Mouse (Mus musculus) embryonic stem cell, embryonic (primary cell): ENCODE results near the gene Sgsm1.

Experiments used
- CTCF ChIA-PET, 4 experiments: fragments of 300-600 bp in 2 of 4; fragments of 350-600 bp in 2 of 4; sonication (Branson Sonifier 250); formaldehyde crosslinking; loops; one replicate each; lab custom pipeline; 2022; ENCODE audit warnings: inconsistent platforms in 2 of 4; lab: Charles Lee
- POLR2A ChIA-PET, 4 experiments: fragments of 300-600 bp in 2 of 4; fragments of 350-600 bp in 2 of 4; sonication (Branson Sonifier 250); formaldehyde crosslinking; loops; one replicate each; lab custom pipeline; 2022; ENCODE audit warnings: antibody characterized with exemption in 4 of 4, inconsistent platforms in 1 of 4; lab: Charles Lee

The Sgsm1 gene

GRCm38 (mm10) chr5:113299433-113299832 is 11.2 kb downstream of the Sgsm1 start:
- ChIA-PET POLR2A (interaction anchor here in 3 of 4 experiments (0.7 to 1.6 kb wide), 7 partner anchors 17 to 774 kb away, joined by 3 to 5 read pairs (median 3); partner anchors contain the start of gene Tmem211 (in 1 of the 3)), CTCF (interaction anchor here in 2 of 4 experiments (0.6 to 1.1 kb wide), 5 partner anchors 11 to 1474 kb away, joined by 3 to 5 read pairs (median 4); partner anchors contain the start of genes Sgsm1 (in 1 of the 2) and Tmem211 (in 1 of the 2))

GRCm38 (mm10) chr5:113298826-113299225 is 11.8 kb downstream of the Sgsm1 start:
- ChIA-PET POLR2A (interaction anchor here in 2 of 4 experiments (0.9 to 1.8 kb wide), 8 partner anchors 8 to 37 kb away, joined by 3 to 5 read pairs (median 3); partner anchors contain the start of gene Sgsm1 (in 1 of the 2)), CTCF (interaction anchor here (0.8 to 2.2 kb wide), 6 partner anchors 12 to 72 kb away, joined by 4 to 9 read pairs (median 6); partner anchors contain the start of genes Sgsm1 (in 2 of the 4) and Tmem211 (in 2 of the 4))

GRCm38 (mm10) chr5:113298040-113298439 is 12.5 kb downstream of the Sgsm1 start:
- ChIA-PET CTCF (interaction anchor here (0.5 to 2.2 kb wide), 15 partner anchors 9 to 427 kb away, joined by 3 to 9 read pairs (median 4); partner anchors contain the start of genes Sgsm1 (in 2 of the 4), Tmem211 (in 2 of the 4) and 1700069L16Rik (in 1 of the 4)), POLR2A (interaction anchor here in 3 of 4 experiments (0.6 to 1.8 kb wide), 15 partner anchors 9 to 206 kb away, joined by 3 to 6 read pairs (median 4); partner anchors contain the start of genes Sgsm1 (in 2 of the 3) and Tmem211 (in 1 of the 3))

GRCm38 (mm10) chr5:113295791-113296190 is 14.8 kb downstream of the Sgsm1 start:
- POLR2A ChIA-PET = interaction anchor here in 3 of 4 experiments (0.6 to 1.0 kb wide), 3 partner anchors 20 to 984 kb away, joined by 3 to 5 read pairs (median 4); no protein-coding TSS in a partner anchor
- CTCF ChIA-PET = interaction anchor here in 3 of 4 experiments (0.5 to 1.2 kb wide), 10 partner anchors 11 to 451 kb away, joined by 3 to 6 read pairs (median 3); partner anchors contain the start of genes 1700069L16Rik (in 1 of the 3) and Sgsm1 (in 1 of the 3)

- POLR2A ChIA-PET = interaction anchor here in 1 of 4 experiments (1.0 kb wide), 1 partner anchor 27 kb away, joined by 3 read pairs; no protein-coding TSS in a partner anchor
Measured at GRCm38 (mm10) chr5:113294575-113294974, 16.0 kb downstream of the Sgsm1 start.

GRCm38 (mm10) chr5:113293446-113293845 is 17.1 kb downstream of the Sgsm1 start:
- ChIA-PET POLR2A (interaction anchor here in 1 of 4 experiments (3.4 kb wide), 1 partner anchor 17 kb away, joined by 13 read pairs; no protein-coding TSS in a partner anchor), CTCF (interaction anchor here in 3 of 4 experiments (0.7 to 1.9 kb wide), 4 partner anchors 8 to 21 kb away, joined by 3 to 6 read pairs (median 4); no protein-coding TSS in a partner anchor)

More at GRCm38 (mm10) chr5:113294575-113294974, 16.0 kb downstream of the Sgsm1 start:
- CTCF ChIA-PET = interaction anchor here in 1 of 4 experiments (1.9 kb wide), 1 partner anchor 13 kb away, joined by 4 read pairs; no protein-coding TSS in a partner anchor

- ChIA-PET CTCF (interaction anchor here (0.5 to 1.9 kb wide), 13 partner anchors 9 to 870 kb away, joined by 3 to 6 read pairs (median 3); partner anchors contain the start of genes 1700069L16Rik (in 1 of the 4) and Tmem211 (in 1 of the 4)), POLR2A (interaction anchor here in 2 of 4 experiments (0.5 to 3.4 kb wide), 11 partner anchors 9 to 218 kb away, joined by 3 to 13 read pairs (median 3); partner anchors contain the start of gene Aym1 (in 1 of the 2))
Measured at GRCm38 (mm10) chr5:113292832-113293231, 17.8 kb downstream of the Sgsm1 start.

- POLR2A ChIA-PET = interaction anchor here in 2 of 4 experiments (0.5 to 3.4 kb wide), 12 partner anchors 9 to 362 kb away, joined by 3 to 13 read pairs (median 3); no protein-coding TSS in a partner anchor
- CTCF ChIA-PET = interaction anchor here in 3 of 4 experiments (0.5 to 1.9 kb wide), 12 partner anchors 10 to 870 kb away, joined by 3 to 6 read pairs (median 3); partner anchors contain the start of genes 1700069L16Rik (in 1 of the 3) and Tmem211 (in 1 of the 3)
Measured at GRCm38 (mm10) chr5:113292179-113292578, 18.4 kb downstream of the Sgsm1 start.

GRCm38 (mm10) chr5:113291125-113291524 is 19.5 kb downstream of the Sgsm1 start:
- ChIA-PET CTCF (interaction anchor here in 2 of 4 experiments (0.7 to 2.4 kb wide), 4 partner anchors 9 to 23 kb away, joined by 3 to 9 read pairs (median 5); no protein-coding TSS in a partner anchor), POLR2A (interaction anchor here in 1 of 4 experiments (1.2 to 3.4 kb wide), 3 partner anchors 8 to 15 kb away, joined by 3 to 13 read pairs (median 5); no protein-coding TSS in a partner anchor)

GRCm38 (mm10) chr5:113290149-113290548 is 20.4 kb downstream of the Sgsm1 start:
- ChIA-PET CTCF (interaction anchor here (0.5 to 2.4 kb wide), 11 partner anchors 12 to 290 kb away, joined by 3 to 9 read pairs (median 3); partner anchors contain the start of genes Sgsm1 (in 1 of the 4) and Tmem211 (in 1 of the 4)), POLR2A (interaction anchor here in 2 of 4 experiments (0.7 to 2.0 kb wide), 5 partner anchors 9 to 46 kb away, joined by 3 to 5 read pairs (median 3); no protein-coding TSS in a partner anchor)

- ChIA-PET CTCF (interaction anchor here in 3 of 4 experiments (0.6 to 1.1 kb wide), 6 partner anchors 13 to 436 kb away, joined by 3 to 6 read pairs (median 3); partner anchors contain the start of genes 1700069L16Rik (in 1 of the 3) and Sgsm1 (in 1 of the 3)), POLR2A (interaction anchor here in 1 of 4 experiments (1.0 kb wide), 1 partner anchor 87 kb away, joined by 3 read pairs; no protein-coding TSS in a partner anchor)
Measured at GRCm38 (mm10) chr5:113288490-113288889, 22.1 kb downstream of the Sgsm1 start.

- POLR2A ChIA-PET = interaction anchor here in 2 of 4 experiments (0.7 to 2.7 kb wide), 6 partner anchors 12 to 89 kb away, joined by 3 to 18 read pairs (median 4); partner anchors contain the start of gene Sgsm1 (in 1 of the 2)
- CTCF ChIA-PET = interaction anchor here in 3 of 4 experiments (0.5 to 2.4 kb wide), 8 partner anchors 12 to 437 kb away, joined by 3 to 7 read pairs (median 3); partner anchors contain the start of gene 1700069L16Rik (in 1 of the 3)
Measured at GRCm38 (mm10) chr5:113287762-113288161, 22.8 kb downstream of the Sgsm1 start.

GRCm38 (mm10) chr5:113286591-113287520 is 23.7 kb downstream of the Sgsm1 start:
- CTCF ChIA-PET = interaction anchor here (0.6 to 2.4 kb wide), 20 partner anchors 11 to 491 kb away, joined by 3 to 8 read pairs (median 3); partner anchors contain the start of gene Tmem211 (in 1 of the 4)
- POLR2A ChIA-PET = interaction anchor here in 3 of 4 experiments (0.6 to 2.7 kb wide), 11 partner anchors 11 to 437 kb away, joined by 3 to 18 read pairs (median 3); partner anchors contain the start of genes Sgsm1 (in 1 of the 3) and Tmem211 (in 1 of the 3)

GRCm38 (mm10) chr5:113286048-113286447 is 24.5 kb downstream of the Sgsm1 start:
- POLR2A ChIA-PET = interaction anchor here in 3 of 4 experiments (0.6 to 2.7 kb wide), 9 partner anchors 10 to 355 kb away, joined by 3 to 18 read pairs (median 3); partner anchors contain the start of genes Sgsm1 (in 1 of the 3) and Tmem211 (in 1 of the 3)
- CTCF ChIA-PET = interaction anchor here (0.6 to 2.4 kb wide), 24 partner anchors 10 to 492 kb away, joined by 3 to 9 read pairs (median 3); partner anchors contain the start of genes Sgsm1 (in 1 of the 4) and Tmem211 (in 1 of the 4)

- ChIA-PET POLR2A (interaction anchor here in 2 of 4 experiments (0.6 to 2.7 kb wide), 3 partner anchors 9 to 355 kb away, joined by 3 to 18 read pairs (median 4); no protein-coding TSS in a partner anchor), CTCF (interaction anchor here (0.6 to 2.4 kb wide), 15 partner anchors 9 to 447 kb away, joined by 3 to 9 read pairs (median 4); partner anchors contain the start of gene Sgsm1 (in 1 of the 4))
Measured at GRCm38 (mm10) chr5:113285541-113285940, 25.0 kb downstream of the Sgsm1 start.

GRCm38 (mm10) chr5:113283726-113284125 is 26.9 kb downstream of the Sgsm1 start:
- POLR2A ChIA-PET = no interaction called here
- CTCF ChIA-PET = interaction anchor here (0.6 to 1.4 kb wide), 6 partner anchors 14 to 457 kb away, joined by 3 to 7 read pairs (median 3); no protein-coding TSS in a partner anchor
